Mouse (Mus musculus): ENCODE measurements around the gene Inppl1.

GRCm38 (mm10) chr7:101862291-101862690, 24.3 kb upstream of the Inppl1 start:
- no peak for TF ChIP-seq POLR2A (IDR thresholded peaks at IDR 0.05; ENCODE audit: borderline replicate concordance, extremely low read depth, insufficient read depth, insufficient read length, poor library complexity, severe bottlenecking)
- TF ChIP-seq CTCF (IDR thresholded peaks at IDR 0.05; ENCODE audit: borderline replicate concordance, extremely low read depth, insufficient read depth, insufficient read length) = no peak

Measured in brain, embryonic 14.5 days (tissue).